Mouse (Mus musculus) left cerebral cortex, postnatal 4 days (tissue): ENCODE measurements around the gene Parvg. TPM values are rescaled to one million over a fixed set of nuclear protein-coding genes. Genes with fewer than 3 reads are reported as not detected.

Experiments used
- DNase-seq: peaks from one replicate; pipeline ENCODE4 v3.0.0-alpha.2; 2022
- intact Hi-C: fragments of 180-260 bp; cut with DNase I; formaldehyde crosslinking; loops from one replicate; pipeline ENCODE4 v1.15.1; 2025
- total RNA-seq, 2 experiments: library from RNA; stranded (reverse); gene quantifications; 2 replicates each; pipeline ENCODE4 v1.2.3; 2021

Parvg gene
- total RNA-seq, 2 experiments from 2014 or later = 2.1 to 2.7 TPM

- intact Hi-C loops = no loop called here
- no peak for DNase-seq
Measured at GRCm38 (mm10) chr15:84348769-84349168, 24.9 kb downstream of the Parvg start.

DNA sequence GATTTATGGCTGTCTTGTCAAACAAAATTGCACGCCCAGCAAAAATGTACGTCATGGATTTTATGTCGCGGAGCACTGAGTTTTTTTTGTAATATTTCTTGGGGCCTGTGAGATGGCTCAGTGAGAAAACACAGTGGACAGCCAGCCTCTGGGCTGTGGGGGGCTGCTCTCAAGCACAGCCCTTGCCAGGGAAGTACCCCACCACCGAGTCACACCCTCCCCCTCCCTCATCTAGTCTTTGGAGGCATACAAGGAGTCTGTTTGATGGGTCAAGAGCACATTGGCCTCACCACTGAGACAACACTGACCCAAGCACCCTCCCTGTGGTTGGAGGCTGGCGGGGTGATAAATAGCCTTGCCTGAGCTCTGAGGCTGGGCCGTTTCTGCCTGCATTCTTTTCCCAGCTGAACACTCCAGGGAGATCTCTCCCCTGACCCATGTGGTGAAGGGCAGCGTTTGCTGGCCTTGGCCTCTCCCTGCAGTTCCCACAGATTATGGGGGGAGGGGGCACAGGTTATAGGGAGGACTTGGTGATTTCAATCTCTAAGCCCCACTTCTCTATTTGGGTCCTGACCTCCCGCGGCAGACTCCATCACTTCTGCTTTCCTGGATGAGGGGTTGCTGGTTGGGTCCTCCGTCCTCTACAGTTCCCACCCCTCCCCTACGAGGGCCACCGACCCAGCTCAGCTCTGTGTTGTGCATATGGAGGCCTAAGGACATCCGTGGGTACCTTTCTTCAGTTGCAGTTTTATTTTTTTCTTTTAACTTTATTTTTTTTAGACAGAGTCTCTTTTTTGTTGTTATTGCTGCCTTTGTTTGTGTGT, 26.3 kb downstream of the Parvg start:
- no peak for DNase-seq
- intact Hi-C loops = no loop called here

DNA sequence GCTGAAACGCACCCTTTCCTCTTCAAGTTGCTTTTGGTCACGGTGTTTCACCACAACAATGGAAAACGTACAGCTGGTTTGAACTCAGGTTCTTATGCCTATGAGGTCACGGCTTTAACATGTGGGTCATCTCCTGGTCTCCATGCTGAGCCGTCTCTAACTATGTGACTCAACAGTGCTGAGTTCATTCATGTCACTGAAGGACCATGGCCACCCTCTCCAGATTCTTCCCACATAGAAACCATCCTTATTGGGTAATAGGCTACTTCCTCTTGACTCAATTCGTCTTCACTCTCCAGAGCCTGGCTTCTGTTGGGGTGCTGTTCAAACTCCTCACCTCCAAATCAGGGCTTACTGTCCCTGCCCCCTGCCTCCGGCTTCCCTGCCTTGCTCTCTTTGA, 27.5 kb downstream of the Parvg start:
- intact Hi-C loops = no loop called here
- DNase-seq = no peak

- intact Hi-C loops = no loop called here
Measured at GRCm38 (mm10) chr15:84351915-84352844, 28.4 kb downstream of the Parvg start.

DNA sequence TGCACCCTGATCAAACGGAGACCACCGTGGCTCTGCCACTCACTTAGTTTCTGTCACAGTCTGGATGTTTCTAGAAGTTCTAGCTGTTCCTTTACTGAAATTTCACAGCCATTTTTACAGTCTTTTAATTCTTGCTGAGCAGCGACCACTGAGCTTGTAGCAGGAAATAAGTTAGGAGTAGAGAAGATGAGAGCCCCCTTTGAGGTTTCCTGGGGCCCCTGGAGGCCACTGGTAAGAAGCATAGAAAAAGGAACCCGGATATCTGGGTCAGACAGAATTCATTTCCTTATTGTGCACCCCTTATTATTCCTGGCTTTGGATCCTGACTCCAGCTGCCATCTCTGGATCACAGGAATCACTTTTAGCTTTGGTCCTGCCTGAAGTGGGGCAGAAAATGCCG, 31.3 kb downstream of the Parvg start:
- intact Hi-C loops = no loop called here
- no peak for DNase-seq

More at GRCm38 (mm10) chr15:84351915-84352844, 28.4 kb downstream of the Parvg start:
- DNase-seq = peak; percentile 89

DNA sequence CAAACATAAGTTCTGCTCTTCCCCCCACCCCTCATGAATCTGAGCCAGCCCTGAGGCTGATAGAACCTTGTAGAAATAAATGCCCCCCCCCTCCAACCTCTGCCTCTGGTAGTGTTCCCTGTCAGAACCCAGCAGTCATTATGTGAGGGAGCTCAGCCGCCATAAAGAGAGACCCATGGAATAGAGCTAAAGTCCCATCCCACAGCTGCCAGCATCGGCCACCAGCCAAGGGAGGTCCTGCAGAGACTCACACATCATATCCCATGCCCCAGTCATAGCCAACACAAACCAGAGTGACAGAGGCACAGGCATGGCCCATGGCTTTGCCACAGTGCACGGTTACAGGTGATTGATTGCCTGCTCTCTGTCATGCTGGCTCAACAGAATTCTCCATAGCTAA, 40.9 kb downstream of the Parvg start:
- peak; percentile 53 for DNase-seq
- intact Hi-C loops = no loop called here

- no peak for DNase-seq
- intact Hi-C loops = no loop called here
Measured at GRCm38 (mm10) chr15:84365675-84366381, 42.0 kb downstream of the Parvg start.

DNA sequence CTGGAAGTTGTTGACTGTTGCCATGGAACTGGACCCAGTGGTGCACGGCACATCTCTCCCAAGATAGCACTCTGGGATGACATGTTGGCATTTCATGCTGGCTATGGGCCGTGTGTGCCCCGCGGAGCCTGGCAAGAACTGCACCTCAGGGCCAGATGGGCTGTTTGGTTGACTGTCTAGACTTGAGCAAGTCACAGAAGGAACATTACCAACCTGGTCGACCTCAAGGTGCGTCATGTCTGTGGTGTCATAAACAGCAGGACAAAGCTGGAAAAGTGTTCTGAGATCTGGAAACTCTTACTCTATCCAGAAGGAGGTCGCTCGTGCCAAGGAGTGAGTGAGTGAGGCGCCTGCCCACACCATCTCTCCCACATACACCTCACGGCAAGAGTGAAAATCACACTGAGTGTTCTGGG, 42.8 kb downstream of the Parvg start:
- peak; percentile 86 for DNase-seq
- intact Hi-C loops = no loop called here

GRCm38 (mm10) chr15:84367402-84367801, 43.6 kb downstream of the Parvg start:
- peak; percentile 25 for DNase-seq
- intact Hi-C loops = no loop called here

- no peak for DNase-seq
- intact Hi-C loops = no loop called here
Measured at GRCm38 (mm10) chr15:84372801-84373200, 49.0 kb downstream of the Parvg start.

- intact Hi-C loops = no loop called here
- no peak for DNase-seq
Measured at GRCm38 (mm10) chr15:84378734-84379133, 54.9 kb downstream of the Parvg start.

GRCm38 (mm10) chr15:84380181-84380580, 56.4 kb downstream of the Parvg start:
- intact Hi-C loops = no loop called here
- DNase-seq = no peak

DNA sequence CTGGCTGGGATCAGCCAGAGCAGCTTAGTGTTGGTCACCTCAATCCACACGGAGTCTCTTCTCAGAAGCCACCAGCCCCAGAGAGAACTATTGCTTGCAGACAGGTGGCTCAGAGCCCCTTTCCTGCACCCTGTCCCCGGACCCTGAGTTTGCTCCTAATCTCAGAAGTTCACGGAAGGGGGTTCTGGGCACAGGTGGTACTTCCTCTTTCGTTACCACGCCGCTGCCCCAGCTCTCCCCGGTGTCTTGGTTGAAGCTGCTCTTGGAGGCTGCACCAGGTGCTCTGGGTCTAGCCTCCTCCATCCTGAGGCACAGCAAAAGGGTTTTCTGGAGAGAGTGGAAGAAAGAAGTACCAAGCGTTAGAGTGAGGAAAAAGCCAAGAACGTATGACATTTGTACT, 60.2 kb downstream of the Parvg start:
- intact Hi-C loops = no loop called here
- no peak for DNase-seq

DNA sequence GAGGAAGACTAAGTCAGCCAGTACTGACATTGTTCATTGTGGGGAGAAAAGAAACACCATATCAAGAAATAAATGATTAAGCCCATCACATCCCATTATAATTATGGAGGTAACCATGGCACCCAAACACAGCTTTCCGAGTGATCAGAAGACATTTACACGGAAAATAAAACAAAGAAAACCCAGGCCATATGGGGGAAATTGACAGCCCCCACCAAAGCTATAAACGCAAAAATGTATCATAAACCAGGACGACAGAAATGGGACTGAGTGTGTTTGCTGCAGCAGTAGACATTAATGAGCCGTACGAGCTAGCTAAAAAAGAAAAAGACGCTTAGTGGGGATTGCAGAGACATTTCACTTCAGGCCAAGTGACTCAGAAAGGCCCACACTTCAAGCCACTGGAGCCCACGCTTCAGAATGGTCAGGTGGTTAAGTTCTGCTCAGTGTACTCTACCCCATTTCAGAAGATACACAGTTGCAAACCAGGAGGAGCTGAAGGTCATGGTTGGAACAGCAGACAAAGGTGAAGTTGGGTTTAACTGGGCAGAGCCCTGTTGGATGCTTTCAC, 62.3 kb downstream of the Parvg start:
- intact Hi-C loops = no loop called here

DNA sequence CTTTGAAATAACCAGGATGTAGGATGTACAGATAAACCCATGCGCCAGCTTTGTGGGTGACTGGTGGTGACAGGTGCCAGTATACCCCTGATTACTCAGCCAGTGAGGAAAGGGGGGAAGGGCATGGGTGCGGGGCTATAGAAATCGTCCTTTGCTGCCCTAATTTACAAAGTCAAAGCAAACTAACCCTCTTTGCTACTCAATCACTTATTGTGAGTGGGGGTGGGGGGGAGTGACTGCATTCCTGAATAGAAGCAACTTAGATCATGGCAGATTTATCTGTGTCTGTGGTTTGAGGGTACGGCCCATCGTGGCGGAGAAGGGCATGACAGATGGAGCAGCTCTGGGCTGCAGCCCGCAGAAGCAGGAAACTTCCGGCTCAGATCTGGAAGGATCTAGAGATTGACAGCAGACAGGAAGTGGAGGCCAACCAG, 64.9 kb downstream of the Parvg start:
- DNase-seq = no peak
- intact Hi-C loops = no loop called here

More for the DNA sequence above, 62.3 kb downstream of the Parvg start:
- DNase-seq = no peak

GRCm38 (mm10) chr15:84392131-84392530, 68.3 kb downstream of the Parvg start:
- intact Hi-C loops = no loop called here
- peak; percentile 73 for DNase-seq
